Mouse (Mus musculus) adrenal gland, adult 2 months (tissue): ENCODE measurements around the gene Eml3. TPM values are rescaled to one million over a fixed set of nuclear protein-coding genes. Genes with fewer than 3 reads are reported as not detected.
A peak's percentile ranks its signal among the peaks of the same experiment; 100 is the strongest.
"Not testable (repeated sequence)": the region's sequence is repeated elsewhere in the genome, so short reads cannot be mapped to it uniquely, and the experiment has no call there.

Source experiments
- DNase-seq: peaks from one replicate; pipeline ENCODE4 v3.0.0; 2021
- long read RNA-seq: library from polyadenylated mRNA; stranded (forward); transcript quantifications from one replicate; pipeline ENCODE4 v2.0.0, GENCODE M21; 2021
- polyA plus RNA-seq: library from polyadenylated mRNA; depleted of rRNA; stranded (reverse); fragments of >200 nt; gene quantifications from 2 replicates; pipeline ENCODE4 v1.2.3, GENCODE M21; 2012; rRNA removed
- total RNA-seq, 2 experiments: library from RNA; stranded (reverse); gene quantifications; 2 replicates each; pipeline ENCODE4 v1.2.3; 2021

Eml3 gene
- total RNA-seq (10 to 100 TPM; 39.7 to 51.0 TPM), polyA plus RNA-seq (70.6 and 80.7 TPM in 2 replicates)
- long read RNA-seq, transcript Eml3-202 (22 exons, 2,978 nt) = minor isoform, 13 of 46 reads
- long read RNA-seq, transcript Eml3-201 (22 exons, 3,322 nt) = major isoform, 17 of 46 reads
- long read RNA-seq, partial matches to known transcripts = 10 of 46 reads
- long read RNA-seq, other reads (novel, unspliced or antisense) = 6 of 46 reads

GRCm38 (mm10) chr19:8929224-8930088 lies at the start of gene Eml3, which contains the start of gene Rom1:
TSS of gene Eml3 (plus strand) at chr19:8929552.
TSS of gene Rom1 (minus strand) at chr19:8929356.
- DNase-seq = peak; percentile 98

- peak; percentile 94 for DNase-seq
Observed at GRCm38 (mm10) chr19:8880311-8881033, 48.9 kb upstream of the Eml3 start, which contains the start of gene Uqcc3. TSS of gene Uqcc3 (minus strand) at chr19:8880923.

GRCm38 (mm10) chr19:8881034-8881392 lies 48.3 kb upstream of the Eml3 start:
- no peak for DNase-seq

GRCm38 (mm10) chr19:8883616-8884015 lies 45.7 kb upstream of the Eml3 start, which contains the start of the genes Lbhd1 and Gm49403:
TSS of gene Lbhd1 (plus strand) at chr19:8883732.
TSS of gene Gm49403 (plus strand) at chr19:8883930.
- no peak for DNase-seq

- DNase-seq = no peak
Observed at GRCm38 (mm10) chr19:8886916-8887584, 42.3 kb upstream of the Eml3 start.

- DNase-seq = no peak
Observed at GRCm38 (mm10) chr19:8887585-8888463, 41.5 kb upstream of the Eml3 start.

- DNase-seq = peak; percentile 96
Observed at GRCm38 (mm10) chr19:8888511-8889385, 40.6 kb upstream of the Eml3 start, which contains the start of the genes 1810009A15Rik and Gm49416. TSS of gene 1810009A15Rik (plus strand) at chr19:8888853. TSS of gene Gm49416 (plus strand) at chr19:8888926.

- peak; percentile 89 for DNase-seq
Observed at GRCm38 (mm10) chr19:8892829-8893766, 36.3 kb upstream of the Eml3 start, which contains the start of gene Ints5. TSS of gene Ints5 (plus strand) at chr19:8893005.

GRCm38 (mm10) chr19:8895397-8895960 lies 33.9 kb upstream of the Eml3 start:
- no peak for DNase-seq

- DNase-seq = not testable (repeated sequence)
Observed at GRCm38 (mm10) chr19:8896231-8896630, 33.1 kb upstream of the Eml3 start.

GRCm38 (mm10) chr19:8897211-8897864 lies 32.0 kb upstream of the Eml3 start:
- DNase-seq = peak; percentile 62

GRCm38 (mm10) chr19:8897865-8898495 lies 31.4 kb upstream of the Eml3 start, which contains the start of gene Ganab:
TSS of gene Ganab (plus strand) at chr19:8898071.
- peak; percentile 97 for DNase-seq

GRCm38 (mm10) chr19:8898576-8898975 lies 30.8 kb upstream of the Eml3 start:
- DNase-seq = no peak

- no peak for DNase-seq
Observed at GRCm38 (mm10) chr19:8899079-8899478, 30.3 kb upstream of the Eml3 start.

- DNase-seq = no peak
Observed at GRCm38 (mm10) chr19:8903412-8903811, 25.9 kb upstream of the Eml3 start.

- DNase-seq = no peak
Observed at GRCm38 (mm10) chr19:8908531-8908930, 20.8 kb upstream of the Eml3 start.

- no peak for DNase-seq
Observed at GRCm38 (mm10) chr19:8911810-8912209, 17.5 kb upstream of the Eml3 start.
